Mouse (Mus musculus) cerebellum, adult (tissue): ENCODE data around the gene Olfr397.

Source experiments
- ATAC-seq: cut with Nextera tagmentation; 2 replicates; pipeline ENCODE4 v1.9.2; 2017; ENCODE audit warnings: mild to moderate bottlenecking, moderate library complexity, mixed read lengths; ENCODE audit not compliant: insufficient number of reproducible peaks, low FRiP score, low TSS enrichment

The Olfr397 gene

DNA sequence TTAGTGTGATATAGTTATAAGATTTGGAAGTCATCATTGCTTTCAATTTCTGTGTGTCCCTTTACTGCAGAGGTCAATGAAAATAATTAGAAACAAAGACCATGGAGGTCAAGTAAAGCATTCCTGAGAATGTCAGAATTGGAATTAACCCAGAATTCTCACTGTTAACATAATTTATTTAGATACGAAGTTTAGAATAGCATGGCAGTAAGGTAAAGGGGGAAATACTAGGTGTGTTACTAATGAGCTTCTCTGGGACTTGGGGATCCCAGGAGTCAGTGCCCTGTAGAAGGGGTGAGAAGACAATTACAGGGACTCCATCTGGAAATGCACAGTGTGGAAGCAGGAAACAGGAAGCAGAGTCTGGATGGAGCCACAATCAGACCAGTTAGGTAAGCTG lies at the start of gene Olfr397:
Olfr397 (plus strand) TSS at position 301 of the 400 bp plus-strand sequence.
- ATAC-seq, result no peak

DNA sequence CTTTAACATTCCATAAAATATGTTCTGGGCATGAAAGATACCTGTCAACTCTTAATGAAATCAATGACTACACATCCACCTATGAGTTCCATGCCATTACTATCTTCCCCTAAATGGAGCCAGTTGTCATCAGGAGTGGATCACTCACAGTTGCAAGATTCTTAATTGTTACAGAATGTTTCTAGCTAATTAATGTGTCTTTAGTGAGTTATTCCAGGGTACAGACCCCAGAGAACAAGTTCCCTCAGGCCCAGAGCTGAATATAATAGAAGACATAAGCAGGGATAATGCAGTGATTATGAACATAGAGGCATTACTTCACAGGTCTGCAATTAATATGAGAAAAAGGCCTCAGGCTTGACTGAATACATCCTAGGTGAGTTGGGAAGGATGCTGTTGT lies 24.2 kb upstream of the Olfr397 start, which contains the start of gene Olfr23:
Olfr23 (plus strand) TSS at position 301 of the 400 bp plus-strand sequence.
- ATAC-seq, result no peak

DNA sequence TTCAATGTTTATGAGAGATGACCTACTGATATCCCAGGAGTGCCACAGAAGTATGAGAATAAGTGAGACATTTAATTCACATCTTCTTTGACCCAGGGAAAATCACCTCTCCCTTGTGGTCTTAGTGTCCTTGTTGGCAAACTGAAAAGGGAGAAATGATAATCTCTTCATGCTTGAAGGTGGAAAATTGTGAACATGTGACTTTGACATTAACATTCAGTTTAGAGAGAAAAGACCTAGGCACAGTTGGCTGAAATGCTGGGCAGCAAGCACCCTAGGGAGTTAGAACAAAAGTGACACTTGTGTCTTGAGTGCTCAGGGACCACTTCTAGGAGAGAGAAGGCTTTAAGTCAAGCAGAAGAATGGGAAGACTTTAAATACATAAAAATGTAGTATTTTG lies 29.7 kb downstream of the Olfr397 start, which contains the start of gene Olfr398:
Olfr398 (minus strand) TSS at position 101 of the 400 bp plus-strand sequence.
- no peak for ATAC-seq

- ATAC-seq, result no peak
These were observed 32.5 kb downstream of the Olfr397 start for GRCm38 (mm10) chr11:73993115-73993514.
